Mouse (Mus musculus) neural tube, embryonic 15.5 days (tissue): ENCODE data around the gene Cdh1. TPM values are rescaled to one million over a fixed set of nuclear protein-coding genes. Genes with fewer than 3 reads are reported as not detected.

Experiments
- ATAC-seq: fragments of 200-750 bp; cut with Nextera tagmentation; 2 replicates; pipeline ENCODE4 v1.8.0; 2017; ENCODE audit warnings: mild to moderate bottlenecking, moderate TSS enrichment, moderate library complexity; ENCODE audit not compliant: low FRiP score
- H3K27ac ChIP-seq: fragments of 300-500 bp; sonication (generic); replicated peaks from 2 replicates; pipeline ENCODE4 v1.5.1; 2015; ENCODE audit warnings: mild to moderate bottlenecking, inconsistent platforms
- H3K27me3 ChIP-seq: fragments of 300-500 bp; sonication (generic); replicated peaks from 2 replicates; pipeline ENCODE4 v1.6.1; 2015; ENCODE audit warnings: inconsistent platforms
- H3K36me3 ChIP-seq: fragments of 300-500 bp; sonication (generic); 2 replicates; pipeline ENCODE4 v1.6.1; 2015; ENCODE audit warnings: inconsistent platforms
- H3K4me1 ChIP-seq: fragments of 300-500 bp; sonication (generic); 2 replicates; pipeline ENCODE4 v1.6.1; 2015; ENCODE audit warnings: inconsistent platforms
- H3K4me2 ChIP-seq: fragments of 300-500 bp; sonication (generic); 2 replicates; pipeline ENCODE4 v1.6.1; 2015; ENCODE audit warnings: inconsistent platforms, mild to moderate bottlenecking, moderate library complexity
- H3K4me3 ChIP-seq: fragments of 300-500 bp; sonication (generic); replicated peaks from 2 replicates; pipeline ENCODE4 v1.5.1; 2015; ENCODE audit warnings: mild to moderate bottlenecking, inconsistent platforms
- H3K9ac ChIP-seq: fragments of 300-500 bp; sonication (generic); replicated peaks from 2 replicates; pipeline ENCODE4 v1.6.1; 2015; ENCODE audit warnings: mild to moderate bottlenecking, inconsistent platforms
- H3K9me3 ChIP-seq: fragments of 300-500 bp; sonication (generic); replicated peaks from 2 replicates; pipeline ENCODE4 v1.6.1; 2016; ENCODE audit warnings: inconsistent platforms
- WGBS: fragments of 180-500 bp; shearing (Covaris S2); methylation state at CpG from one replicate; pipeline ENCODE4 v1.1.7; 2015; ENCODE audit warnings: mixed read lengths; 5-methylcytosine and 5-hydroxymethylcytosine counted together
- polyA plus RNA-seq: library from polyadenylated mRNA; unstranded; fragments of >200 nt; fragmentation: Nextera tagmentation; extraction: Ambion mirVana; gene quantifications from 2 replicates; pipeline ENCODE4 v1.2.1, GENCODE M21; 2015

The Cdh1 gene
- polyA plus RNA-seq, 1 experiment from 2014 or later, result 1.9 TPM

GRCm38 (mm10) chr8:106615661-106616299, 12.6 kb downstream of the Cdh1 start:
- ATAC-seq, result no peak
- no peak overlapping the region for H3K27ac ChIP-seq
- no peak overlapping the region for H3K4me3 ChIP-seq
- 86% methylated on average over 10 of the region's 10 CpGs for WGBS
- H3K4me2 ChIP-seq, result no peak overlapping the region
- no peak overlapping the region for H3K9ac ChIP-seq
- no peaks in the 10 kb centered on the region for H3K4me1 ChIP-seq
- H3K36me3 ChIP-seq, result no peaks in the 10 kb centered on the region
- no peaks in the 10 kb centered on the region for H3K27me3 ChIP-seq
- H3K9me3 ChIP-seq, result no peaks in the 10 kb centered on the region

GRCm38 (mm10) chr8:106616679-106617078, 13.5 kb downstream of the Cdh1 start:
- Histone ChIP-seq H3K36me3 (no peaks in the 10 kb centered on the region), H3K4me3 (no peak overlapping the region), H3K27ac (no peak overlapping the region), H3K4me2 (no peak overlapping the region), H3K9ac (no peak overlapping the region), H3K27me3 (no peaks in the 10 kb centered on the region), H3K9me3 (no peaks in the 10 kb centered on the region), H3K4me1 (no peaks in the 10 kb centered on the region)
- no peak for ATAC-seq
- WGBS, result 60% methylated on average over 4 of the region's 4 CpGs

GRCm38 (mm10) chr8:106617196-106617595, 14.0 kb downstream of the Cdh1 start:
- H3K9ac ChIP-seq, result no peak overlapping the region
- 52% methylated on average over 6 of the region's 6 CpGs for WGBS
- no peaks in the 10 kb centered on the region for H3K4me1 ChIP-seq
- no peak overlapping the region for H3K27ac ChIP-seq
- no peak overlapping the region for H3K4me2 ChIP-seq
- H3K27me3 ChIP-seq, result no peaks in the 10 kb centered on the region
- H3K36me3 ChIP-seq, result no peaks in the 10 kb centered on the region
- no peaks in the 10 kb centered on the region for H3K9me3 ChIP-seq
- no peak for ATAC-seq
- no peak overlapping the region for H3K4me3 ChIP-seq

GRCm38 (mm10) chr8:106617865-106618264, 14.7 kb downstream of the Cdh1 start:
- Histone ChIP-seq H3K4me1 (no peaks in the 10 kb centered on the region), H3K4me2 (no peak overlapping the region), H3K4me3 (no peak overlapping the region), H3K36me3 (no peaks in the 10 kb centered on the region), H3K27me3 (no peaks in the 10 kb centered on the region), H3K27ac (no peak overlapping the region), H3K9ac (no peak overlapping the region), H3K9me3 (no peaks in the 10 kb centered on the region)
- 83% methylated on average over 6 of the region's 6 CpGs for WGBS
- ATAC-seq, result no peak

GRCm38 (mm10) chr8:106618324-106618723, 15.2 kb downstream of the Cdh1 start:
- no peaks in the 10 kb centered on the region for H3K27me3 ChIP-seq
- no peak for ATAC-seq
- H3K36me3 ChIP-seq, result no peaks in the 10 kb centered on the region
- H3K9me3 ChIP-seq, result no peaks in the 10 kb centered on the region
- no peak overlapping the region for H3K27ac ChIP-seq
- no peak overlapping the region for H3K9ac ChIP-seq
- no peak overlapping the region for H3K4me2 ChIP-seq
- WGBS, result 47% methylated on average over 6 of the region's 6 CpGs
- no peak overlapping the region for H3K4me3 ChIP-seq
- no peaks in the 10 kb centered on the region for H3K4me1 ChIP-seq

GRCm38 (mm10) chr8:106619549-106620245, 16.5 kb downstream of the Cdh1 start:
- Histone ChIP-seq H3K27me3 (no peaks in the 10 kb centered on the region), H3K9me3 (no peaks in the 10 kb centered on the region), H3K4me1 (no peaks in the 10 kb centered on the region), H3K4me3 (no peak overlapping the region), H3K9ac (no peak overlapping the region), H3K4me2 (no peak overlapping the region), H3K27ac (no peak overlapping the region), H3K36me3 (no peaks in the 10 kb centered on the region)
- WGBS, result 64% methylated on average over 9 of the region's 9 CpGs
- no peak for ATAC-seq

GRCm38 (mm10) chr8:106620488-106620887, 17.3 kb downstream of the Cdh1 start:
- 73% methylated on average over 2 of the region's 2 CpGs for WGBS
- no peak overlapping the region for H3K4me2 ChIP-seq
- no peaks in the 10 kb centered on the region for H3K36me3 ChIP-seq
- ATAC-seq, result no peak
- H3K4me3 ChIP-seq, result no peak overlapping the region
- H3K9me3 ChIP-seq, result no peaks in the 10 kb centered on the region
- H3K4me1 ChIP-seq, result no peaks in the 10 kb centered on the region
- H3K27me3 ChIP-seq, result no peaks in the 10 kb centered on the region
- H3K27ac ChIP-seq, result no peak overlapping the region
- H3K9ac ChIP-seq, result no peak overlapping the region

- WGBS, result 72% methylated on average over 5 of the region's 5 CpGs
- Histone ChIP-seq H3K9ac (no peak overlapping the region), H3K27me3 (no peaks in the 10 kb centered on the region), H3K27ac (no peak overlapping the region), H3K4me1 (no peaks in the 10 kb centered on the region), H3K36me3 (no peaks in the 10 kb centered on the region), H3K4me2 (no peak overlapping the region), H3K4me3 (no peak overlapping the region), H3K9me3 (no peaks in the 10 kb centered on the region)
- no peak for ATAC-seq
Measured at GRCm38 (mm10) chr8:106623016-106623415, 19.9 kb downstream of the Cdh1 start.

- H3K4me2 ChIP-seq, result no peak overlapping the region
- ATAC-seq, result no peak
- WGBS, result 94% methylated on average over 3 of the region's 3 CpGs
Measured at GRCm38 (mm10) chr8:106623451-106623850, 20.3 kb downstream of the Cdh1 start.

GRCm38 (mm10) chr8:106623954-106624353, 20.8 kb downstream of the Cdh1 start:
- no peak overlapping the region for H3K4me2 ChIP-seq
- no peaks in the 10 kb centered on the region for H3K4me1 ChIP-seq
- no peaks in the 10 kb centered on the region for H3K36me3 ChIP-seq
- no peak overlapping the region for H3K9ac ChIP-seq
- no peaks in the 10 kb centered on the region for H3K27me3 ChIP-seq
- H3K9me3 ChIP-seq, result no peaks in the 10 kb centered on the region
- no peak for ATAC-seq
- H3K4me3 ChIP-seq, result no peak overlapping the region
- H3K27ac ChIP-seq, result no peak overlapping the region

More at GRCm38 (mm10) chr8:106623451-106623850, 20.3 kb downstream of the Cdh1 start:
- H3K9me3 ChIP-seq, result no peaks in the 10 kb centered on the region
- H3K4me1 ChIP-seq, result no peaks in the 10 kb centered on the region
- H3K27me3 ChIP-seq, result no peaks in the 10 kb centered on the region
- no peaks in the 10 kb centered on the region for H3K36me3 ChIP-seq
- H3K9ac ChIP-seq, result no peak overlapping the region
- no peak overlapping the region for H3K4me3 ChIP-seq
- H3K27ac ChIP-seq, result no peak overlapping the region

GRCm38 (mm10) chr8:106624743-106625142, 21.6 kb downstream of the Cdh1 start:
- H3K4me2 ChIP-seq, result no peak overlapping the region
- no peak overlapping the region for H3K9ac ChIP-seq
- H3K36me3 ChIP-seq, result no peaks in the 10 kb centered on the region
- no peak overlapping the region for H3K4me3 ChIP-seq
- no peaks in the 10 kb centered on the region for H3K9me3 ChIP-seq
- 86% methylated on average over 3 of the region's 3 CpGs for WGBS
- no peak for ATAC-seq
- no peak overlapping the region for H3K27ac ChIP-seq
- H3K4me1 ChIP-seq, result no peaks in the 10 kb centered on the region
- H3K27me3 ChIP-seq, result no peaks in the 10 kb centered on the region

GRCm38 (mm10) chr8:106626096-106626865, 23.1 kb downstream of the Cdh1 start:
- no peak overlapping the region for H3K4me2 ChIP-seq
- no peaks in the 10 kb centered on the region for H3K9me3 ChIP-seq
- H3K9ac ChIP-seq, result no peak overlapping the region
- no peak for ATAC-seq
- H3K27ac ChIP-seq, result no peak overlapping the region
- H3K36me3 ChIP-seq, result no peaks in the 10 kb centered on the region
- no peak overlapping the region for H3K4me3 ChIP-seq
- H3K4me1 ChIP-seq, result no peaks in the 10 kb centered on the region
- WGBS, result 77% methylated on average over 9 of the region's 9 CpGs
- no peaks in the 10 kb centered on the region for H3K27me3 ChIP-seq
